Mouse (Mus musculus) E14TG2a.4 (cell line): ENCODE results near the gene Pfkp.

ENCODE experiments used
- CTCF ChIP-seq: conservative IDR thresholded peaks from 2 replicates; pipeline ENCODE4 v1.5.1; 2014; ENCODE audit warnings: low read length
- POU5F1 ChIP-seq: IDR thresholded peaks from 2 replicates; pipeline ENCODE4 v1.6.1; 2014; ENCODE audit warnings: low read length, borderline replicate concordance

DNA sequence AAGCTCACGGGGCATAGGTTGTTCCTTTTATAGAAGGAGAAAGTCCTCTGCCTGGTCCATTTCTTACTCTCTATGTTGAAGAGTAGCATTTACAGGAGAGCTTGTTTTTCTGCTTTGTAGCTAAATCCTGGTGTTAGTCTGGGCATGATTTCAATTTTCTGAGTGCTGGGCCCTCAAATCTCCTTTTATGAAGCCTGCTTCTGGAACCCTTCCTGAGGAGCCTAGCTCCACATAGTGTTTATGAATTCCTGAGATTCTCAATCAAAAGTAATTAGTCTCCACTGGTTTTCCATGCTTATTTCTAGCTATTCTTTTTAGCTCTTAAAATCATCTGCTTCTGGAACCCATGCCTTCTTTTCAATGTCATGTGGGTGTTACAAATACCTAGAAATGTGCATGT lies 16.9 kb upstream of the Pfkp start:
- TF ChIP-seq CTCF (no peak), POU5F1 (no peak)
